Mouse (Mus musculus) MEL (cell line): ENCODE measurements around the gene Peli2.

ENCODE experiments used
- CHD1 ChIP-seq: IDR thresholded peaks from 2 replicates; pipeline ENCODE4 v1.6.1; 2012; ENCODE audit warnings: low read depth, mild to moderate bottlenecking, inconsistent platforms, low read length, improper control_type of control experiment
- CTCF ChIP-seq, 3 experiments: IDR thresholded peaks in 2 of 3; conservative IDR thresholded peaks in 1 of 3; 2 replicates each; pipeline ENCODE4 v1.5.1; 2011 to 2012; ENCODE audit warnings: low read length in 3 of 3, low read depth in 2 of 3, mild to moderate bottlenecking in 2 of 3, improper control_type of control experiment in 1 of 3, inconsistent platforms in 1 of 3, mixed read lengths in 1 of 3, moderate library complexity in 1 of 3; ENCODE audit not compliant: control insufficient read depth in 1 of 3, insufficient read depth in 1 of 3, poor library complexity in 1 of 3, severe bottlenecking in 1 of 3
- EP300 ChIP-seq, 2 experiments: IDR thresholded peaks; 2 replicates each; pipeline ENCODE4 v1.6.1; 2011; ENCODE audit warnings: improper control_type of control experiment in 2 of 2, low read length in 2 of 2, low read depth in 1 of 2, mild to moderate bottlenecking in 1 of 2
- GABPA ChIP-seq: IDR thresholded peaks from 2 replicates; pipeline ENCODE4 v1.6.1; 2012; ENCODE audit warnings: low read depth, mild to moderate bottlenecking, inconsistent platforms, low read length, improper control_type of control experiment, moderate library complexity
- GATA1 ChIP-seq: IDR thresholded peaks from 2 replicates; pipeline ENCODE4 v1.6.1; 2011; ENCODE audit warnings: low read depth, low read length, improper control_type of control experiment
- HCFC1 ChIP-seq: IDR thresholded peaks from 2 replicates; pipeline ENCODE4 v1.6.1; 2012; ENCODE audit warnings: low read depth, mild to moderate bottlenecking, inconsistent platforms, low read length, improper control_type of control experiment, moderate library complexity
- MAZ ChIP-seq: IDR thresholded peaks from 2 replicates; pipeline ENCODE4 v1.6.1; 2012; ENCODE audit warnings: low read depth, mild to moderate bottlenecking, inconsistent platforms, low read length, improper control_type of control experiment
- MXI1 ChIP-seq: IDR thresholded peaks from 2 replicates; pipeline ENCODE4 v1.6.1; 2011; ENCODE audit warnings: mild to moderate bottlenecking, low read depth, low read length, improper control_type of control experiment
- NRF1 ChIP-seq: IDR thresholded peaks from 2 replicates; pipeline ENCODE4 v1.6.1; 2014; ENCODE audit warnings: low read depth, mild to moderate bottlenecking, inconsistent platforms, low read length, improper control_type of control experiment, moderate library complexity; ENCODE audit not compliant: poor library complexity, insufficient read depth, severe bottlenecking
- POLR2A ChIP-seq, 2 experiments: IDR thresholded peaks; 2 replicates each; pipeline ENCODE4 v1.6.1; 2011 to 2012; ENCODE audit warnings: low read length in 2 of 2, mild to moderate bottlenecking in 2 of 2, control low read depth in 1 of 2, improper control_type of control experiment in 1 of 2, low read depth in 1 of 2, moderate library complexity in 1 of 2; ENCODE audit not compliant: control insufficient read depth in 1 of 2, insufficient read depth in 1 of 2, poor library complexity in 1 of 2
- TAL1 ChIP-seq: IDR thresholded peaks from 2 replicates; pipeline ENCODE4 v1.6.1; 2012; ENCODE audit warnings: mild to moderate bottlenecking, inconsistent platforms, low read length, moderate library complexity, mixed read lengths
- TCF12 ChIP-seq: IDR thresholded peaks from 2 replicates; pipeline ENCODE4 v1.6.1; 2014; ENCODE audit warnings: low read depth, mild to moderate bottlenecking, inconsistent platforms, low read length, improper control_type of control experiment, moderate library complexity
- USF2 ChIP-seq, 2 experiments: IDR thresholded peaks; 2 replicates each; pipeline ENCODE4 v1.6.1; 2011 to 2012; ENCODE audit warnings: improper control_type of control experiment in 2 of 2, low read length in 2 of 2, borderline replicate concordance in 1 of 2, inconsistent platforms in 1 of 2, low read depth in 1 of 2, mild to moderate bottlenecking in 1 of 2; ENCODE audit not compliant: insufficient read depth in 1 of 2
- ZMIZ1 ChIP-seq: IDR thresholded peaks from 2 replicates; pipeline ENCODE4 v1.6.1; 2012; ENCODE audit warnings: low read depth, mild to moderate bottlenecking, inconsistent platforms, low read length, improper control_type of control experiment, moderate library complexity

DNA sequence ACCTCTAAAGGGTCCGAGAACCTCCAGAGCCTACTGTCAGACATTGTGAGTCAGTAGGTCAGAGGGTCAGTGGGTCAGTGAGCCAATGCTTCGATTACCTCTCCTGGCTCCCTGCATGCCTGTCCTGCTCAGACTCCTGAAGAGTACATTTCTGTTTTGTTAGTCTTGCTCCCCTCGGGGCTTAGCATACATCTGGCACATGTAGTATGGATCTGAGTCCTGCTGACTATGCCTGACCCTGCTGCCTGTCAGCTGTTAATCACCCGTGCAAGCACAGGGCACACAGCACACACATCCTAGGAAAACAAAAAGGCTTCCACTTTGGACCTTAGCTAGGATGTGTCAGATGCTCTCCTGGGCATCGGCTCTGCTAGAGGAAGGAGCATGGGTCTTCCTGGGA, 134.7 kb downstream of the Peli2 start:
- TF ChIP-seq POLR2A (IDR thresholded peaks at IDR 0.05; ENCODE audit: control insufficient read depth in 1 of 2, insufficient read depth in 1 of 2, low read depth in 1 of 2, low read length in 2 of 2, poor library complexity in 1 of 2) (no peak), NRF1 (no peak), MAZ (no peak), CTCF (IDR thresholded peaks at IDR 0.05 in 2 of 3, conservative IDR thresholded peaks at IDR 0.05 in 1 of 3; ENCODE audit: control insufficient read depth in 1 of 3, insufficient read depth in 1 of 3, low read depth in 2 of 3, low read length in 3 of 3, poor library complexity in 1 of 3, severe bottlenecking in 1 of 3) (no peak), ZMIZ1 (no peak), USF2 (IDR thresholded peaks at IDR 0.05; ENCODE audit: borderline replicate concordance in 1 of 2, insufficient read depth in 1 of 2, low read depth in 1 of 2, low read length in 2 of 2) (no peak), TCF12 (no peak), HCFC1 (no peak), EP300 (IDR thresholded peaks at IDR 0.05; ENCODE audit: low read depth in 1 of 2, low read length in 2 of 2) (no peak), GABPA (no peak), TAL1 (no peak), MXI1 (no peak), CHD1 (no peak), GATA1 (no peak)
